Mouse (Mus musculus): Measurements from ENCODE around the gene Foxj3. TPM values are rescaled to one million over a fixed set of nuclear protein-coding genes. Genes with fewer than 3 reads are reported as not detected.

The Foxj3 gene
- total and polyA plus RNA-seq, 3 experiments = 13.4 to 33.9 (median 15.3) TPM

GRCm38 (mm10) chr4:119535103-119535502 lies 1.7 kb upstream of the Foxj3 start:
- Histone ChIP-seq H3K4me1 (ENCODE audit: control insufficient read depth in 1 of 2, insufficient read depth in 2 of 2) (peaks cover 0 to 14% of the 10 kb centered on the region in 2 experiments; a peak in 2 of 4 replicates), H3K9ac (ENCODE audit: insufficient read depth, low read depth) (no peak overlapping the region), H3K4me3 (replicated peaks in 1 of 3; ENCODE audit: low read depth in 2 of 3, low read length in 2 of 3, poor library complexity in 1 of 3) (no peak overlapping the region), H3K27me3 (replicated peaks) (no peaks in the 10 kb centered on the region), H3K27ac (ENCODE audit: insufficient read depth, low read depth) (no peak overlapping the region), H3K36me3 (replicated peaks in 1 of 2; ENCODE audit: control insufficient read depth in 1 of 2, insufficient read depth in 1 of 2, low read length in 1 of 2) (no peaks in the 10 kb centered on the region), H3K9me3 (replicated peaks; ENCODE audit: low read length) (no peaks in the 10 kb centered on the region), H3K79me2 (replicated peaks; ENCODE audit: control insufficient read depth, extremely low read depth, insufficient read depth, poor library complexity, severe bottlenecking) (peaks cover 3% of the 10 kb centered on the region), H3K4me2 (ENCODE audit: insufficient read depth, low read depth, poor library complexity, severe bottlenecking) (no peak overlapping the region)
- dilution Hi-C loops (cut with MboI; ENCODE audit: extremely low pct_ligation_motif_present, extremely low pct_unique_long_range_greater_than_20kb, low sequenced_read_pairs) = no loop called here
- TF ChIP-seq MYC (IDR thresholded peaks at IDR 0.05; ENCODE audit: low read depth, low read length) (no peak), RAD21 (IDR thresholded peaks at IDR 0.05; ENCODE audit: low read depth, low read length) (no peak), CHD2 (IDR thresholded peaks at IDR 0.05; ENCODE audit: low read length) (no peak), CTCF (conservative IDR thresholded peaks at IDR 0.05 in 1 of 2, IDR thresholded peaks at IDR 0.05 in 1 of 2; ENCODE audit: low read depth in 2 of 2, low read length in 2 of 2) (no peak), UBTF (IDR thresholded peaks at IDR 0.05; ENCODE audit: low read depth, low read length) (no peak), ETS1 (conservative IDR thresholded peaks at IDR 0.05; ENCODE audit: low read depth, low read length) (no peak), TBP (conservative IDR thresholded peaks at IDR 0.05; ENCODE audit: low read depth, low read length) (no peak), RCOR1 (conservative IDR thresholded peaks at IDR 0.05; ENCODE audit: low read depth, low read length) (no peak), JUND (conservative IDR thresholded peaks at IDR 0.05; ENCODE audit: low read depth, low read length) (no peak), MEF2A (IDR thresholded peaks at IDR 0.05; ENCODE audit: borderline replicate concordance, low read depth, low read length) (no peak)
- in situ Hi-C loops (cut with MboI; ENCODE audit: low pct_ligation_motif_present, low pct_unique_long_range_greater_than_20kb, low sequenced_read_pairs) = loop anchor here (10.0 kb wide), 2 partner anchors 100 to 290 kb away; no protein-coding TSS in a partner anchor
- no peak for DNase-seq (ENCODE audit: extremely low read depth)

- dilution Hi-C loops (cut with MboI; ENCODE audit: extremely low pct_ligation_motif_present, extremely low pct_unique_long_range_greater_than_20kb, low sequenced_read_pairs) (no loop called here), in situ Hi-C loops (cut with MboI; ENCODE audit: low pct_ligation_motif_present, low pct_unique_long_range_greater_than_20kb, low sequenced_read_pairs) (loop anchor here (10.0 kb wide), 2 partner anchors 103 to 293 kb away; no protein-coding TSS in a partner anchor)
- H3K9ac ChIP-seq (ENCODE audit: insufficient read depth, low read depth) = no peak overlapping the region
- no peaks in the 10 kb centered on the region for H3K9me3 ChIP-seq (replicated peaks; ENCODE audit: low read length)
- no peak for TF ChIP-seq UBTF (IDR thresholded peaks at IDR 0.05; ENCODE audit: low read depth, low read length)
- no peak for TF ChIP-seq MAX (IDR thresholded peaks at IDR 0.05; ENCODE audit: low read length)
- no peak for TF ChIP-seq POLR2AphosphoS2 (IDR thresholded peaks at IDR 0.05; ENCODE audit: low read depth, low read length)
- no peak for TF ChIP-seq ZNF384 (IDR thresholded peaks at IDR 0.05; ENCODE audit: low read depth, low read length)
- TF ChIP-seq KAT2A (IDR thresholded peaks at IDR 0.05; ENCODE audit: insufficient replicate concordance, low read length) = no peak
- no peak for TF ChIP-seq POLR2A (IDR thresholded peaks at IDR 0.05; ENCODE audit: low read depth, low read length)
- no peak for TF ChIP-seq SMC3 (IDR thresholded peaks at IDR 0.05; ENCODE audit: low read depth, low read length)
- no peaks in the 10 kb centered on the region for H3K27me3 ChIP-seq (replicated peaks)
- H3K79me2 ChIP-seq (replicated peaks; ENCODE audit: control insufficient read depth, extremely low read depth, insufficient read depth, poor library complexity, severe bottlenecking) = peaks cover 26% of the 10 kb centered on the region
- H3K4me2 ChIP-seq (ENCODE audit: insufficient read depth, low read depth, poor library complexity, severe bottlenecking) = no peak overlapping the region
- H3K4me1 ChIP-seq (ENCODE audit: control insufficient read depth in 1 of 2, insufficient read depth in 2 of 2) = peaks cover 0 to 25% of the 10 kb centered on the region in 2 experiments; a peak in 2 of 4 replicates
- no peaks in the 10 kb centered on the region for H3K36me3 ChIP-seq (replicated peaks in 1 of 2; ENCODE audit: control insufficient read depth in 1 of 2, insufficient read depth in 1 of 2, low read length in 1 of 2)
- DNase-seq (ENCODE audit: extremely low read depth) = no peak
- H3K27ac ChIP-seq (ENCODE audit: insufficient read depth, low read depth) = no peak overlapping the region
- H3K4me3 ChIP-seq (replicated peaks in 1 of 3; ENCODE audit: low read depth in 2 of 3, low read length in 2 of 3, poor library complexity in 1 of 3) = no peak overlapping the region
Measured at GRCm38 (mm10) chr4:119537436-119537835, 632 bp downstream of the Foxj3 start.

Measured in CH12.LX (cell line).